Mouse (Mus musculus): ENCODE data around the gene Akap13. TPM values are rescaled to one million over a fixed set of nuclear protein-coding genes. Genes with fewer than 3 reads are reported as not detected.

The Akap13 gene
- polyA plus RNA-seq, 1 experiment from 2014 or later: 19.4 TPM

GRCm38 (mm10) chr7:75428913-75429312 is 26.4 kb upstream of the Akap13 start:
- WGBS: 94% methylated on average over 4 of the region's 4 CpGs
- Histone ChIP-seq H3K4me2 (no peak overlapping the region), H3K9me3 (no peaks in the 10 kb centered on the region), H3K9ac (no peak overlapping the region), H3K27me3 (no peaks in the 10 kb centered on the region), H3K4me3 (no peak overlapping the region), H3K36me3 (no peaks in the 10 kb centered on the region), H3K4me1 (replicated peaks) (no peaks in the 10 kb centered on the region), H3K27ac (no peak overlapping the region)
- ATAC-seq (ENCODE audit: low FRiP score): no peak

- Histone ChIP-seq H3K27me3 (no peaks in the 10 kb centered on the region), H3K27ac (no peak overlapping the region), H3K9me3 (no peaks in the 10 kb centered on the region), H3K4me1 (replicated peaks) (no peaks in the 10 kb centered on the region), H3K4me3 (no peak overlapping the region), H3K36me3 (no peaks in the 10 kb centered on the region), H3K4me2 (no peak overlapping the region), H3K9ac (no peak overlapping the region)
- 74% methylated on average over 2 of the region's 2 CpGs for WGBS
- no peak for ATAC-seq (ENCODE audit: low FRiP score)
Measured at GRCm38 (mm10) chr7:75430550-75430949, 24.8 kb upstream of the Akap13 start.

GRCm38 (mm10) chr7:75431043-75431442 is 24.3 kb upstream of the Akap13 start:
- no peaks in the 10 kb centered on the region for H3K9me3 ChIP-seq
- no peak overlapping the region for H3K4me2 ChIP-seq
- H3K4me3 ChIP-seq: no peak overlapping the region
- H3K4me1 ChIP-seq (replicated peaks): no peaks in the 10 kb centered on the region
- no peaks in the 10 kb centered on the region for H3K27me3 ChIP-seq
- no peak overlapping the region for H3K27ac ChIP-seq
- H3K9ac ChIP-seq: no peak overlapping the region
- 46% methylated on average over 7 of the region's 7 CpGs for WGBS
- H3K36me3 ChIP-seq: no peaks in the 10 kb centered on the region
- ATAC-seq (ENCODE audit: low FRiP score): no peak

- H3K4me3 ChIP-seq: no peak overlapping the region
- no peak overlapping the region for H3K4me2 ChIP-seq
- no peak overlapping the region for H3K9ac ChIP-seq
- H3K9me3 ChIP-seq: no peaks in the 10 kb centered on the region
- no peak for ATAC-seq (ENCODE audit: low FRiP score)
- 83% methylated on average over 3 of the region's 3 CpGs for WGBS
- H3K4me1 ChIP-seq (replicated peaks): no peaks in the 10 kb centered on the region
- H3K36me3 ChIP-seq: no peaks in the 10 kb centered on the region
- no peak overlapping the region for H3K27ac ChIP-seq
- no peaks in the 10 kb centered on the region for H3K27me3 ChIP-seq
Measured at GRCm38 (mm10) chr7:75432046-75432445, 23.3 kb upstream of the Akap13 start.

GRCm38 (mm10) chr7:75436413-75437174 is 18.7 kb upstream of the Akap13 start:
- Histone ChIP-seq H3K27me3 (no peaks in the 10 kb centered on the region), H3K4me3 (no peak overlapping the region), H3K36me3 (no peaks in the 10 kb centered on the region), H3K9me3 (no peaks in the 10 kb centered on the region), H3K27ac (no peak overlapping the region), H3K9ac (no peak overlapping the region), H3K4me2 (no peak overlapping the region), H3K4me1 (replicated peaks) (no peaks in the 10 kb centered on the region)
- WGBS: 55% methylated on average over 8 of the region's 8 CpGs
- no peak for ATAC-seq (ENCODE audit: low FRiP score)

GRCm38 (mm10) chr7:75439570-75439969 is 15.8 kb upstream of the Akap13 start:
- Histone ChIP-seq H3K36me3 (no peaks in the 10 kb centered on the region), H3K27ac (no peak overlapping the region), H3K27me3 (no peaks in the 10 kb centered on the region), H3K9ac (no peak overlapping the region), H3K4me3 (no peak overlapping the region), H3K4me1 (replicated peaks) (no peaks in the 10 kb centered on the region), H3K9me3 (no peaks in the 10 kb centered on the region; the same call in 1 of the 2 replicates), H3K4me2 (no peak overlapping the region)
- no peak for ATAC-seq (ENCODE audit: low FRiP score)
- WGBS: 88% methylated on average over 4 of the region's 4 CpGs

- Histone ChIP-seq H3K4me3 (no peak overlapping the region), H3K9me3 (no peaks in the 10 kb centered on the region; the same call in 1 of the 2 replicates), H3K9ac (no peak overlapping the region), H3K4me1 (replicated peaks) (no peaks in the 10 kb centered on the region), H3K4me2 (no peak overlapping the region), H3K36me3 (no peaks in the 10 kb centered on the region), H3K27ac (no peak overlapping the region), H3K27me3 (no peaks in the 10 kb centered on the region)
- ATAC-seq (ENCODE audit: low FRiP score): no peak
- WGBS: 80% methylated on average over 2 of the region's 2 CpGs
Measured at GRCm38 (mm10) chr7:75440241-75440640, 15.1 kb upstream of the Akap13 start.

- ATAC-seq (ENCODE audit: low FRiP score): no peak
- Histone ChIP-seq H3K4me3 (no peak overlapping the region), H3K9me3 (no peaks in the 10 kb centered on the region; the same call in 1 of the 2 replicates), H3K4me1 (replicated peaks) (no peaks in the 10 kb centered on the region), H3K9ac (no peak overlapping the region), H3K27ac (no peak overlapping the region), H3K36me3 (no peaks in the 10 kb centered on the region), H3K4me2 (no peak overlapping the region), H3K27me3 (no peaks in the 10 kb centered on the region)
- WGBS: 87% methylated on average over 2 of the region's 2 CpGs
Measured at GRCm38 (mm10) chr7:75441947-75442346, 13.4 kb upstream of the Akap13 start.

- peak overlapping the region; percentile 87 for H3K9ac ChIP-seq
- ATAC-seq (ENCODE audit: low FRiP score): no peak
- H3K4me1 ChIP-seq (replicated peaks): peaks cover 14% of the 10 kb centered on the region
- peak overlapping the region; percentile 86 for H3K4me3 ChIP-seq
- WGBS: under 1% methylated on average over 25 of the region's 25 CpGs
- H3K4me2 ChIP-seq: peak overlapping the region; percentile 76
- H3K36me3 ChIP-seq: no peaks in the 10 kb centered on the region
- H3K9me3 ChIP-seq: peaks cover 4% of the 10 kb centered on the region; the same call in 1 of the 2 replicates
- peak overlapping the region; percentile 95 for H3K27ac ChIP-seq
- no peaks in the 10 kb centered on the region for H3K27me3 ChIP-seq
Measured at GRCm38 (mm10) chr7:75456152-75456888, 986 bp downstream of the Akap13 start.

- Histone ChIP-seq H3K27ac (no peak overlapping the region), H3K36me3 (no peaks in the 10 kb centered on the region), H3K4me1 (replicated peaks) (peaks cover 12% of the 10 kb centered on the region), H3K27me3 (no peaks in the 10 kb centered on the region), H3K4me3 (no peak overlapping the region), H3K4me2 (no peak overlapping the region), H3K9me3 (no peaks in the 10 kb centered on the region), H3K9ac (no peak overlapping the region)
- ATAC-seq (ENCODE audit: low FRiP score): no peak
- WGBS: 82% methylated on average over 1 of the region's 1 CpGs
Measured at GRCm38 (mm10) chr7:75460290-75460689, 5.0 kb downstream of the Akap13 start.

- Histone ChIP-seq H3K4me3 (no peak overlapping the region), H3K4me2 (no peak overlapping the region), H3K9me3 (no peaks in the 10 kb centered on the region), H3K9ac (no peak overlapping the region), H3K27me3 (no peaks in the 10 kb centered on the region), H3K27ac (no peak overlapping the region), H3K4me1 (replicated peaks) (0 out of 2 replicates have a peak, but pooled peaks cover 4% of the 10 kb centered on the region), H3K36me3 (no peaks in the 10 kb centered on the region)
- ATAC-seq (ENCODE audit: low FRiP score): no peak
Measured at GRCm38 (mm10) chr7:75463579-75464162, 8.3 kb downstream of the Akap13 start.

GRCm38 (mm10) chr7:75467791-75468190 is 12.5 kb downstream of the Akap13 start:
- no peak overlapping the region for H3K27ac ChIP-seq
- H3K4me3 ChIP-seq: no peak overlapping the region
- no peak overlapping the region for H3K4me2 ChIP-seq
- no peak for ATAC-seq (ENCODE audit: low FRiP score)
- no peaks in the 10 kb centered on the region for H3K27me3 ChIP-seq
- no peaks in the 10 kb centered on the region for H3K9me3 ChIP-seq
- WGBS: 66% methylated on average over 7 of the region's 7 CpGs
- no peaks in the 10 kb centered on the region for H3K36me3 ChIP-seq
- H3K4me1 ChIP-seq (replicated peaks): peaks cover 10% of the 10 kb centered on the region; the same call in 1 of the 2 replicates
- no peak overlapping the region for H3K9ac ChIP-seq
